Mouse (Mus musculus): ENCODE data around the gene Nrxn3. TPM values are rescaled to one million over a fixed set of nuclear protein-coding genes. Genes with fewer than 3 reads are reported as not detected.

Gene Nrxn3
- polyA plus RNA-seq, 1 experiment from 2014 or later, result 3.5 TPM

Small RNAs within 50 kb of the gene (microRNA-seq; reads per million reads assigned to microRNA genes)
- gene Gm23989 (ENCODE audit: borderline number of aligned reads) (not detected), gene Gm27313 (ENCODE audit: borderline number of aligned reads) (not detected)
